Mouse (Mus musculus): ENCODE data around the gene Rfk. TPM values are rescaled to one million over a fixed set of nuclear protein-coding genes. Genes with fewer than 3 reads are reported as not detected.
A peak's percentile ranks its signal among the peaks of the same experiment; 100 is the strongest.

Rfk gene
- total and polyA plus RNA-seq, 3 experiments, result 14.7 to 51.8 (median 34.2) TPM

- TF ChIP-seq EP300 (IDR thresholded peaks at IDR 0.05; ENCODE audit: low read length) (no peak), USF2 (conservative IDR thresholded peaks at IDR 0.05; ENCODE audit: low read depth, low read length) (no peak), UBTF (IDR thresholded peaks at IDR 0.05; ENCODE audit: low read depth, low read length) (no peak), E2F4 (IDR thresholded peaks at IDR 0.05; ENCODE audit: insufficient replicate concordance, low read depth, low read length) (no peak)
- no peaks in the 10 kb centered on the region for H3K9me3 ChIP-seq (replicated peaks; ENCODE audit: low read length)
- H3K27ac ChIP-seq (ENCODE audit: insufficient read depth, low read depth), result no peak overlapping the region
- peaks cover 2 to 39% of the 10 kb centered on the region in 2 experiments; a peak in 3 of 4 replicates for H3K4me1 ChIP-seq (ENCODE audit: control insufficient read depth in 1 of 2, insufficient read depth in 2 of 2)
- peak overlapping the region; percentile 48 for H3K4me2 ChIP-seq (ENCODE audit: insufficient read depth, low read depth, poor library complexity, severe bottlenecking)
- no peak overlapping the region for H3K9ac ChIP-seq (ENCODE audit: insufficient read depth, low read depth)
- peak overlapping the region in 1 of 3 experiments; percentile 64 for H3K4me3 ChIP-seq (replicated peaks in 1 of 3; ENCODE audit: low read depth in 2 of 3, low read length in 2 of 3, poor library complexity in 1 of 3)
- DNase-seq (ENCODE audit: extremely low read depth), result peak; percentile 9
- no peaks in the 10 kb centered on the region for H3K79me2 ChIP-seq (replicated peaks; ENCODE audit: control insufficient read depth, extremely low read depth, insufficient read depth, poor library complexity, severe bottlenecking)
- dilution Hi-C loops (cut with MboI; ENCODE audit: extremely low pct_ligation_motif_present, extremely low pct_unique_long_range_greater_than_20kb, low sequenced_read_pairs), result no loop called here
- peaks cover 0 to 13% of the 10 kb centered on the region in 2 experiments for H3K36me3 ChIP-seq (replicated peaks in 1 of 2; ENCODE audit: control insufficient read depth in 1 of 2, insufficient read depth in 1 of 2, low read length in 1 of 2)
- no peaks in the 10 kb centered on the region for H3K27me3 ChIP-seq (replicated peaks)
- in situ Hi-C loops (cut with MboI; ENCODE audit: low pct_ligation_motif_present, low pct_unique_long_range_greater_than_20kb, low sequenced_read_pairs), result no loop called here
Observed at GRCm38 (mm10) chr19:17355361-17355760, 38.5 kb upstream of the Rfk start.

- Histone ChIP-seq H3K79me2 (replicated peaks; ENCODE audit: control insufficient read depth, extremely low read depth, insufficient read depth, poor library complexity, severe bottlenecking) (no peaks in the 10 kb centered on the region), H3K4me1 (ENCODE audit: control insufficient read depth in 1 of 2, insufficient read depth in 2 of 2) (peaks cover 2 to 39% of the 10 kb centered on the region in 2 experiments; a peak in 3 of 4 replicates), H3K27me3 (replicated peaks) (no peaks in the 10 kb centered on the region), H3K27ac (ENCODE audit: insufficient read depth, low read depth) (no peak overlapping the region), H3K9me3 (replicated peaks; ENCODE audit: low read length) (no peaks in the 10 kb centered on the region), H3K9ac (ENCODE audit: insufficient read depth, low read depth) (peak overlapping the region; percentile 58), H3K4me3 (replicated peaks in 1 of 3; ENCODE audit: low read depth in 2 of 3, low read length in 2 of 3, poor library complexity in 1 of 3) (peak overlapping the region; percentile 63 to 98 (median 64)), H3K36me3 (replicated peaks in 1 of 2; ENCODE audit: control insufficient read depth in 1 of 2, insufficient read depth in 1 of 2, low read length in 1 of 2) (peaks cover 0 to 10% of the 10 kb centered on the region in 2 experiments), H3K4me2 (ENCODE audit: insufficient read depth, low read depth, poor library complexity, severe bottlenecking) (peak overlapping the region; percentile 48)
- DNase-seq (ENCODE audit: extremely low read depth), result peak; percentile 79
- dilution Hi-C loops (cut with MboI; ENCODE audit: extremely low pct_ligation_motif_present, extremely low pct_unique_long_range_greater_than_20kb, low sequenced_read_pairs) (no loop called here), in situ Hi-C loops (cut with MboI; ENCODE audit: low pct_ligation_motif_present, low pct_unique_long_range_greater_than_20kb, low sequenced_read_pairs) (no loop called here)
- TF ChIP-seq GABPA (IDR thresholded peaks at IDR 0.05; ENCODE audit: insufficient replicate concordance, low read depth, low read length), result no peak
- TF ChIP-seq IRF4 (IDR thresholded peaks at IDR 0.05; ENCODE audit: low read depth, low read length), result peak; percentile 59; the same call in 1 of the 2 replicates
- peak in 1 of 2 experiments; percentile 79; a peak in 2 of 4 replicates for TF ChIP-seq CTCF (conservative IDR thresholded peaks at IDR 0.05 in 1 of 2, IDR thresholded peaks at IDR 0.05 in 1 of 2; ENCODE audit: low read depth in 2 of 2, low read length in 2 of 2)
- TF ChIP-seq ZMIZ1 (IDR thresholded peaks at IDR 0.05; ENCODE audit: low read depth, low read length), result peak; percentile 61; the same call in 1 of the 2 replicates
- TF ChIP-seq RAD21 (IDR thresholded peaks at IDR 0.05; ENCODE audit: low read depth, low read length), result peak; percentile 69
- TF ChIP-seq ZKSCAN1 (IDR thresholded peaks at IDR 0.05; ENCODE audit: borderline replicate concordance, low read depth, low read length), result no peak
- TF ChIP-seq USF1 (IDR thresholded peaks at IDR 0.05; ENCODE audit: low read depth, low read length), result no peak
- peak; percentile 81 for TF ChIP-seq ZC3H11A (IDR thresholded peaks at IDR 0.05; ENCODE audit: low read depth, low read length)
- TF ChIP-seq TCF12 (IDR thresholded peaks at IDR 0.05; ENCODE audit: low read depth, low read length), result peak; percentile 79; the same call in 1 of the 2 replicates
- TF ChIP-seq MXI1 (IDR thresholded peaks at IDR 0.05; ENCODE audit: low read depth, low read length), result peak; percentile 81; the same call in 1 of the 2 replicates
- no peak for TF ChIP-seq HCFC1 (IDR thresholded peaks at IDR 0.05; ENCODE audit: low read depth, low read length)
- TF ChIP-seq MAX (IDR thresholded peaks at IDR 0.05; ENCODE audit: low read length), result peak; percentile 27; the same call in 1 of the 2 replicates
- peak; percentile 37; the same call in 1 of the 2 replicates for TF ChIP-seq ELF1 (IDR thresholded peaks at IDR 0.05; ENCODE audit: low read depth, low read length)
- peak; percentile 78 for TF ChIP-seq POLR2A (IDR thresholded peaks at IDR 0.05; ENCODE audit: low read depth, low read length)
- peak; percentile 92 for TF ChIP-seq SMC3 (IDR thresholded peaks at IDR 0.05; ENCODE audit: low read depth, low read length)
- no peak for TF ChIP-seq EP300 (IDR thresholded peaks at IDR 0.05; ENCODE audit: low read length)
- no peak for TF ChIP-seq MYC (IDR thresholded peaks at IDR 0.05; ENCODE audit: low read depth, low read length)
- TF ChIP-seq SIN3A (IDR thresholded peaks at IDR 0.05; ENCODE audit: low read length), result peak; percentile 38; the same call in 1 of the 2 replicates
- peak; percentile 83 for TF ChIP-seq NELFE (IDR thresholded peaks at IDR 0.05; ENCODE audit: low read depth, low read length)
- no peak for TF ChIP-seq ETS1 (conservative IDR thresholded peaks at IDR 0.05; ENCODE audit: low read depth, low read length)
Observed at GRCm38 (mm10) chr19:17355950-17356867, 37.6 kb upstream of the Rfk start.

Measured in CH12.LX (cell line).